Mouse (Mus musculus) small intestine, adult 2 months (tissue): ENCODE results near the gene Tnni3k. TPM values are rescaled to one million over a fixed set of nuclear protein-coding genes. Genes with fewer than 3 reads are reported as not detected.

ENCODE experiments used
- H3K27ac ChIP-seq: fragments of 200-500 bp; 2 replicates; pipeline ENCODE4 v1.5.1; 2012; ENCODE audit warnings: low read depth, low read length, control low read depth, inconsistent platforms; ENCODE audit not compliant: insufficient read depth
- H3K27me3 ChIP-seq: fragments of 200-500 bp; 2 replicates; pipeline ENCODE4 v1.6.1; 2012; ENCODE audit warnings: mild to moderate bottlenecking, moderate library complexity, low read length, inconsistent platforms; ENCODE audit not compliant: control insufficient read depth, insufficient read depth
- H3K36me3 ChIP-seq: fragments of 200-500 bp; 2 replicates; pipeline ENCODE4 v1.6.1; 2012; ENCODE audit warnings: mild to moderate bottlenecking, low read length, control low read depth, inconsistent platforms; ENCODE audit not compliant: control insufficient read depth, insufficient read depth
- H3K4me1 ChIP-seq: fragments of 200-500 bp; 2 replicates; pipeline ENCODE4 v1.6.1; 2012; ENCODE audit warnings: low read length, inconsistent platforms, mixed read lengths; ENCODE audit not compliant: control insufficient read depth, insufficient read depth, insufficient read length
- H3K4me3 ChIP-seq: fragments of 200-500 bp; 2 replicates; pipeline ENCODE4 v1.5.1; 2012; ENCODE audit warnings: low read depth, mild to moderate bottlenecking, control low read depth, inconsistent platforms, low read length, moderate library complexity
- CTCF ChIP-seq: fragments of 200-500 bp; IDR thresholded peaks from 2 replicates; pipeline ENCODE4 v1.5.1; 2012; ENCODE audit warnings: low read depth, mild to moderate bottlenecking, control low read depth, inconsistent platforms, low read length, moderate library complexity, mixed read lengths; ENCODE audit not compliant: insufficient replicate concordance, insufficient read length; ENCODE audit errors: extremely low read depth
- POLR2A ChIP-seq: fragments of 200-500 bp; IDR thresholded peaks from 2 replicates; pipeline ENCODE4 v1.6.1; 2012; ENCODE audit warnings: low read depth, mild to moderate bottlenecking, control low read depth, inconsistent platforms, low read length, moderate library complexity
- WGBS: fragments of 180-500 bp; shearing (Covaris S2); methylation state at CpG from one replicate; pipeline ENCODE4 v1.1.7; 2018; 5-methylcytosine and 5-hydroxymethylcytosine counted together
- polyA plus RNA-seq: library from polyadenylated mRNA; depleted of rRNA; stranded (reverse); fragments of >200 nt; gene quantifications from 2 replicates; pipeline ENCODE4 v1.2.3, GENCODE M21; 2012

The Tnni3k gene
- polyA plus RNA-seq, 1 experiment: 0.06 TPM

DNA sequence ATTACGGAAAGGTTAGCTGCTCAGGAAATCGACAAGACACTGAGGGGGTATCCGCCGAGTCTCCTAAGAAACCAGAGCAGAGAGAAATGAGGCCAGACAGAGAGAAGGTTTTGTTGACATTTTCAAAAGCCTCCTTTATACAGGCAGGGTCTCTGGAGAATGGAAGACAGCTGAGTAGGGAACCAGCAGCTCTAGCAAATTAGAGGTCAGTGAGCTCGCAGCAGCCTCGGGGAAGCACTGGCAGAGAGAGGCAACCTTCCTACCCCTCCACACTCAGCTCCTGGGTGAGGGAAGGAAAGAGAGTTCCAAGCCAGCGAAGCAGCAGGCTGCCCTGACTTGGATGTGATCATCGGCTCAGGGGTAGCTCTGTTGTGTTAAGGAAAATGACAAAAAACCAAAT, 127.5 kb downstream of the Tnni3k start:
- H3K4me3 ChIP-seq: no peak overlapping the region
- no peak overlapping the region for H3K27ac ChIP-seq
- 67% methylated on average over 8 of the region's 8 CpGs for WGBS
- no peaks in the 10 kb centered on the region for H3K27me3 ChIP-seq
- no peaks in the 10 kb centered on the region for H3K36me3 ChIP-seq
- TF ChIP-seq POLR2A (no peak), CTCF (no peak)
- no peaks in the 10 kb centered on the region for H3K4me1 ChIP-seq

DNA sequence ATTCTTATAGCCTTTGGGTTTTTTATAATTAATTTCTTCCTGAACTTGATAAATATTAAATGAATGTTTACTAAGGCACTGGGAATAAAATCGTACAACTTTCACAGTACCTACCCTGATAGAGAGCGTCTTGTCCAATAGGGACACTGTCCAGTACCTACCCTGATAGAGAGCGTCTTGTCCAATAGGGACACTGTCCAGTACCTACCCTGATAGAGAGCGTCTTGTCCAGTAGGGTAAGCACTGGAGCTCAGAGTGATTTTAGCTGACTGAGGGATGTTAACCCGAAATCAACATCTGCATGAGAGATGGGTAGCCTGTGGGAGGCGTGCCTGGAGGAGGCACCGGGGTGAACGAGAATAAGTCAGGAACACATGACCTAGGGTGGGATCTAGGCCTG, 130.3 kb downstream of the Tnni3k start:
- H3K27ac ChIP-seq: no peak overlapping the region
- H3K4me1 ChIP-seq: no peaks in the 10 kb centered on the region
- 86% methylated on average over 8 of the region's 8 CpGs for WGBS
- H3K27me3 ChIP-seq: no peaks in the 10 kb centered on the region
- TF ChIP-seq POLR2A (no peak), CTCF (no peak)
- H3K4me3 ChIP-seq: no peak overlapping the region
- no peaks in the 10 kb centered on the region for H3K36me3 ChIP-seq

DNA sequence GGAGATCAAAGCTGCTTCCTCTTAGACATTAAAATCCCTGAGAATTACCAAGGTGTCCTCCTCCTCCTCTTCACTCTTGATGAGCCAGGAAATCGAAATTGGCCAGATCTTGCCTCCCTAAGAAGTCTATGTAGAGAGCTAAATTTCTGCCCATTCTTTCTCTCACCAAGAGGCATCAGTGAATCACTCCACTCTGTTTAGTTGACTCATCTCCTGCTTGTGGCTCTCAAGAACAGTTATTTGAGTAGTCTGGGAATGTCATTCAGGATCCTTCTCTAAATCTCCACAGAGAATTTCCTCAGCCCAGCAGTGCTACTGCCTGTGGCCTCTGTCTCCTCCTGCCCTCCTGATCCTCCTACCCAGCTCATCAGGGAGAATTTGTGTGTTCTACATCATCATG, 139.6 kb downstream of the Tnni3k start:
- 30% methylated on average over 1 of the region's 1 CpGs for WGBS
- no peak for TF ChIP-seq CTCF
- TF ChIP-seq POLR2A: no peak
- Histone ChIP-seq H3K4me3 (no peak overlapping the region), H3K36me3 (no peaks in the 10 kb centered on the region), H3K27me3 (no peaks in the 10 kb centered on the region), H3K4me1 (no peaks in the 10 kb centered on the region), H3K27ac (no peak overlapping the region)

DNA sequence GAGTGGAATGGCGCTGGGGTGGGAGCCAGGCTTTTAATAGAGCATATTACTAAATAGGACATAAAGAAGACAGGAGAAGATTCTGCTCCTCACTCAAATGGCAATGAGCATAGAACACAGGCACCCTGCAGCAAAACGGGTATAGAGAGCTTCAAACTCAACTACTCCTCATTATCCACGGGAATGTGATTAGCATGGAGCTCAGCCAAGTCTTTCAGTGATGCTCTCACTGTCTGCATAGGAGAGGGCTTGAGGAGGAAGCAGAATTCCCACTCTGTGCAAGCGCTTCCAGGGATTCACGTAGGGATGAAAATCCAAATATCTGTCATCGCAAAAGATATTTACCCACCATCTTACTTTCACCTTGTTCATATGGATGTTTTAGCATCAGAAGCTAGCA, 141.6 kb downstream of the Tnni3k start:
- Histone ChIP-seq H3K4me1 (no peaks in the 10 kb centered on the region), H3K27me3 (no peaks in the 10 kb centered on the region), H3K4me3 (no peak overlapping the region), H3K36me3 (no peaks in the 10 kb centered on the region), H3K27ac (no peak overlapping the region)
- no peak for TF ChIP-seq CTCF
- TF ChIP-seq POLR2A: no peak
- WGBS: 70% methylated on average over 6 of the region's 6 CpGs

DNA sequence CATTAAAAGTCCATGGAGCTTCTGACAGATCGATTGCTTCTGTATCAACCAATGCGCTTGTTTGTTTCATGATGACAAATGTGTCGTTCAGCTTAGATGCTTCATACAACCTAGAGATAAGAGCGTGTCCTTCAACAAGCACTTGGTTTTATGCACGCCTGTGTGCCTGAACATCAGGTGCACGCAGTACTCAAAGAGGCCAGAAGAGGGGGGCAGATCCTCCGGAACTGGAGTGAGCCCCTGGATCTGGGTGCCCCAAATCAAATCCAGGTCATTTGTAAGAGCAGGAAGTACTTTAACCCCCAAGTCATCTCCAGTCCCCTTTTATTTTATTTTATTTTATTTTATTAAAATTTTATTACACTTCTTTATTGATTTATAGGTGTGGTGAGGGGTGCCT, 158.5 kb downstream of the Tnni3k start:
- TF ChIP-seq CTCF: peak; percentile 32; the same call in 1 of the 2 replicates
- no peak for TF ChIP-seq POLR2A
- Histone ChIP-seq H3K4me3 (no peak overlapping the region), H3K4me1 (no peaks in the 10 kb centered on the region), H3K27ac (no peak overlapping the region), H3K27me3 (0 out of 2 replicates have a peak, but pooled peaks cover 2% of the 10 kb centered on the region), H3K36me3 (no peaks in the 10 kb centered on the region)
- WGBS: 67% methylated on average over 7 of the region's 7 CpGs

DNA sequence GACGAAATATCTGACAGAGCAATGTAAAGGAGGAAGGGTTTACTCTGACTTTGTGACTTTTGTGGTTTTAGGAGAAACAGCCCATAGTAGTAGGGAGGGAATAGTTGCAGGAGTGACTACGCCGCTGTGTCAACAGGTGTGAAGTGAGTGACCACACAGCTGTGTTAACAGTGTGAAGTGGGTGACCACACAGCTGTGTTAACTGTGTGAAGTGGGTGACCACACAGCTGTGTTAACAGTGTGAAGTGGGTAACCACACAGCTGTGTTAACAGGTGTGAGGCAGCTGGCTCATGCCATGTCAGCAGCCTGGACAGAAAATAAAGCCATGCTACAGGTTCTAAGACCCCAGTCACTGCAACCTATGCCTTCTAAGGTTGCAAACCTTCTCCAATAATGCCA, 162.0 kb downstream of the Tnni3k start:
- Histone ChIP-seq H3K4me1 (no peaks in the 10 kb centered on the region), H3K36me3 (no peaks in the 10 kb centered on the region), H3K4me3 (no peak overlapping the region), H3K27ac (no peak overlapping the region), H3K27me3 (0 out of 2 replicates have a peak, but pooled peaks cover 2% of the 10 kb centered on the region)
- WGBS: 79% methylated on average over 3 of the region's 3 CpGs
- TF ChIP-seq POLR2A: no peak
- no peak for TF ChIP-seq CTCF

DNA sequence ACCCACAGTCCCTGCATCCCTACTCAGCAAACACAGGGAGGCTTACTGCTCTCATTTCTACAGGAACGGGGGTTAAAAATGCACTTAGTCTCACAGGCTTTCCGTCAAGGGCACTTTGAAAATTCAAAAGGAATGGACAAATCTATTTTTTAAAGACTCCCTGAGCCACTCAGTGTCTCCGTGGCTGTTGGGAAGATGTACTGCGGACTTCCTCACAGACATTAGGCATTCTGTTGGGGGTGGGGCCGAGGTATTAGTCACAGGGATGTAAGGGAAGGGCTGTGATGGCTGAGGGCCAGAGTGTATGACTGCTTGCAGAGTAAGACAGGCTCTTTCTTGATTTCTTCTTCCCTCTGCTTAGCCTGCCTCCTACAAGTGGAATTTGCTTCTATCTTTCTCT, 169.8 kb downstream of the Tnni3k start:
- H3K27me3 ChIP-seq: no peaks in the 10 kb centered on the region
- WGBS: 23% methylated on average over 5 of the region's 5 CpGs
- peaks cover 2% of the 10 kb centered on the region for H3K4me1 ChIP-seq
- H3K36me3 ChIP-seq: no peaks in the 10 kb centered on the region
- TF ChIP-seq CTCF (no peak), POLR2A (no peak)
- H3K27ac ChIP-seq: no peak overlapping the region
- no peak overlapping the region for H3K4me3 ChIP-seq

DNA sequence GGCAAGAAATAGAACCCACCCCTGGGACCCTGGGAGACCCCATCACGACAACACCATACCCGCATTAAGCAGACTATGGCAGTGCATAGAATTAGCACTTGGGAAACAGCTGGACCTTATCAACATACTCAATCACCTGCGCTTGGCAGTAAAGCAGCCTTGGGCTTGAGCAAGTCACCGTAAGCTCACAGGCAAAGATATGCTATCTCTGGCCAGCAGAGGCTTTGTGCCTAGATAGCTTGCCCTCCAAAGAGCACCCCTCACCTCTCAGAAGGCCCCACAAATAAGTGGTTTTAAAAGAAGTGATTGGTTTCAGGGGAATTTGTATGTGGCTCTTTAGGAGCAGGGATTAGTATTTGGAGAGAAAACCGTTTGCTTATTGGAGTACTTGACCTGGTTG, 170.2 kb downstream of the Tnni3k start:
- no peaks in the 10 kb centered on the region for H3K27me3 ChIP-seq
- no peak overlapping the region for H3K4me3 ChIP-seq
- H3K27ac ChIP-seq: no peak overlapping the region
- no peaks in the 10 kb centered on the region for H3K36me3 ChIP-seq
- TF ChIP-seq CTCF (no peak), POLR2A (no peak)
- WGBS: 18% methylated on average over 5 of the region's 5 CpGs
- peaks cover 2% of the 10 kb centered on the region for H3K4me1 ChIP-seq
